Mouse (Mus musculus) E14TG2a.4 (cell line): ENCODE measurements at regions not wholly inside any gene's neighbourhood (a gene's known extent, or its start where the extent isn't known, plus 50 kb on each side); places are given as distances from the start of the nearest gene placed in this dataset.

Source experiments
- CTCF ChIP-seq: conservative IDR thresholded peaks from 2 replicates; pipeline ENCODE4 v1.5.1; 2014; ENCODE audit warnings: low read length
- NANOG ChIP-seq: IDR thresholded peaks from 2 replicates; pipeline ENCODE4 v1.6.1; 2014; ENCODE audit warnings: borderline replicate concordance, low read length, mixed read lengths

GRCm38 (mm10) chr14:74182996-74183395, 457.6 kb upstream of the Htr2a start:
- TF ChIP-seq CTCF (no peak), NANOG (no peak)
